Mouse (Mus musculus) cerebellum, postnatal 10 days (tissue): ENCODE data around the gene F2.

ENCODE experiments used
- DNase-seq, 2 experiments: peaks; one replicate each; pipeline ENCODE4 v3.0.0; 2021; ENCODE audit warnings: mixed read lengths in 2 of 2

Gene F2

DNA sequence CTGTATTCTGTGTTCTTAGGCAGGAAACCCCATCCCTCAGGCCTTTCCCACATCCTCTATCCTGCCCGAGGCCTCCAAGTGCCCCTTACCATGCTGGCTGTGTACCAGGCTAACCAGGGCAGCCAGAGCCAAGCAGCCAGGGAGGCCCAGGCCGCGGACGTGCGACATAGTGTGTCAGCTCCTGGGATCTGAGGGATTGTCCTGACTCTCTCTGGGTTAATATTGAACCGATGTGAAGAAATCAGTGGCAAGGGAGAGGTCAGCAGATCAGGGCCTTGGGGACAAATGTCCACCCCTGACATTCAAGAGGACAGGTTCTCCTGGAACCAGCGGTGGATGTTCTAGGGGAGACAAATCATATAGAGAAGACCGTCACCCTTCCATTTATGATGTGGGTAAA, at the start of gene F2:
TSS of gene F2 (minus strand) at position 186 of the 400 bp plus-strand sequence.
- DNase-seq = no peak

DNA sequence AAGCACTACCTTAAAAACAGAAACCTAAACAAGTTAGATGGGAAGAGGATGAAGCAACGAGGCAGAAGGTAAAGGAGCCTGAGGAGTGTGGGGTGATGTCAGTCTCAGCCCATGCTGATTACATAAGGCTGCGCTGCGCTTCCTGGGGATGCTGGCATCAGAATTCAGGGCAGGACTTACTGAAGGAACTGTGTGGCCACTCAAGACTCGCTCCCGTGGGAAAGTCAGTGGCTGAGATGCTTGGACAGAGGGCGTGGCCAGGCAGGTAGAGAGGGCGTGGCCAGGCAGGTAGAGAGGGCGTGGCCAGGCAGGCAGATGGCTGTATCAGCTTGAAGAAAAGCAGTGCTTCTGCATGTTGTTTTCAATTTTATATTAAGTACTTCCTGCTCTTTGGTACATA, 47.7 kb upstream of the F2 start:
- no peak for DNase-seq

DNA sequence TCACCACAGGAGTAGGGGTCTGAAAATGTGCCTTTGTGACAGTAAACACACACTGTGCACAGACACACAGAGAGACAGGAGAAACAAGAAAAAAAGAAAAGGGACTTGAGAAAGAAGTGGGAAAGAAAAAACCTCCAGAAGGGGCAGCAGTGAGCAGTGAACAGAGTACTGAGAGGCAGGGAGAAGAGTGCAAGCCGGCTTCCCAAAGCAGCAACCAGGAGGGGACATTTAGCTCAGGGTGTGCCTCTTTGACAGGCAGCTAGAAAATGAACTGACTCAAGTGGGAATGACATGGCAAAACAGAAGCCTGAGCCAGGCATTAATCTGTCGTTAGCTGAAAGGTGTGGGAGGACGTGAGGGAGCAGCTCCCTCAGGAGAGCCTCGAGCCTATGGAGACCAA, 46.6 kb upstream of the F2 start:
- peak; percentile 69 to 79 for DNase-seq

DNA sequence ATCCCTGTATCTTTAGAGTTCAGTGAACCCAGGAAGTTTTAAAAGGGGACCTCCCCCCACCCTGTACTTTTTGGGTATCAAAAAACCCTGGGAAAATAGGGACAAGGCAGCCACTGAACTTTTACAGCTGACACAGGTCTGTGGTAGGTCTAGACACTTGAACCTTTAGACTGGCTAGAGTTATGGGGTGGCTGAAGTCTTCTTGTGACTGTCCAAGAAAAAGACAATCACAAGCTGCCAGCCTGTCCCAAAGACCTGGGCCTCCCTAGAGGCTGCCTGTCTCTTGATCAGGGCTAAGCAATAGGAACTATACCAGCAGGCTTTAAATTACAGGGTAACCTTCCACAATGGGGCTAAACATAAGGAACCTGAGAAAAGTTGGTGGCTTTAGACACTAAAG, 40.7 kb upstream of the F2 start:
- no peak for DNase-seq

DNA sequence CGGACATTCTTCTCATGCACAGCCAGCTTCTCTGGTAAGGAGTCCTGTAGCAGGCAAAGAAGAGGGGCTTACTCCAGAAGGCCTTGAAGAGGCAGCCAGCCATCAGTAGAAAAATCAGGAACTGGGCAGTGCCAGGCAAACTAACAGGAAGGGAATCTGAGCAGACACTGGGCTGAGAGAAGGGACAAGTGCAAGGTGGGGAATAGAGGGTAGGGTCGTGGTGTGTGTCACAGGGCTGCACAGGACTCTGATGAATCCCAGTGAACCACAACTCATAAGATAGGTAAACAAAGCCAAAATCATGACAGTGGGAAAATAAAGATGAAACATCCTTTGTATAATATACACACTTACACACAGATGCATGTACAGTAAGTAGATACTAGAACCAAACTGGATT, 40.2 kb upstream of the F2 start:
- no peak for DNase-seq

DNA sequence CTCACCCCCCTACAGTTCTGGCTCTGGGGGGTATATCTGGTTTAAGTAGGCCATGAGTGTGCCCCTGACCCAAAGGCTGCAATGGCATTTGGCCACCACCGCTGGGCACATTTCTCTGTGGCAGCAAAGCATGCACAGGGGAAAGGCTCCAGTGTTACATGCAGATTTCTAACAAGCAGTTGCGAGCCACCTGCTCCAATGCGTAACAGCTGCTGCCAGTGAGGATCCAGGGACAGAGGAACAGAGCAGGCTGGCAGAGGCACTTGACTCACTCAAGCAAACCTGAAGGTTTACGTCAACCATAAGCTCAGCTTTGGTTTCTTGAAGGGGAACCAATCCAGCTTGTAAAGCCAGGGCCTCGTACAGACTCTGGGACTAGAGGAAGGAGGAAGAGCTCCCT, 38.7 kb upstream of the F2 start:
- DNase-seq = peak in 1 of 2 experiments; percentile 21

DNA sequence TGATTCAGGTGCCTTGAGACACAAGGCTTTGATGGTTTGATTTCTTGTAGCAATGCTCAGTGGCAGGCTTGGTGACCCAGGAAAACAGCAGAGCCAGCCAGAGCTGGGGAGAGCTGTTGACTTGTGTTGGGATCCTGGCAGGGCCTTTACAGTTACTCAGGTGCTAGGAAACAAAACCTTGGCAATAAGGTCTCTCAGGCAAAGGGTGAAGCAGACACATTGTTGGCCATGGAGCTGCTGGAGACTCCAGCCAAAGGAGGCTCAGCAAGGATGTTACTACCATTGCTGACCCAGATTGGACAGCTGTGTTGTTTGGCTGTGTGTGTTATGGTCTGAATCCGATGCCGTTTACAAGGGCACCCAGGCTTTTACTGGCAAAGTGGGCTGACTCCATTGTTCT, 37.4 kb upstream of the F2 start:
- no peak for DNase-seq

DNA sequence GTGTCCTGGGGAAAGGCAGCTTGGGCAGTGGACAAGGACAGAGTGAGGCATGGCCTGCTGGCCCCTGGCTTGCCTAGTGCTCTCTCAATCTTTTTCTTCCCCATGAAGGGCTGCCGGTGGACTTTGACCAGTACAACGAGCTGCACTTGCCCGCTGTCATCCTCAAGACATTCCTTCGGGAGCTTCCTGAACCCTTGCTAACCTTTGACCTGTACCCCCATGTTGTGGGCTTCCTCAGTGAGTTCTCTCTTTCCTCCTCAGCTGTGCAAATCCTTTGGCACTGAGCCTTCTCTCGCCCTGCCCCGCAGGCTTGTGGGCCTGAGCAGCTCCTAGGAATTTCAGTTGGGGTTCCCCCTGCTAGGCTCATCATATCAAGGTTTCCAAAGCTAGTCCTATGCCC, 33.8 kb upstream of the F2 start:
- no peak for DNase-seq

DNA sequence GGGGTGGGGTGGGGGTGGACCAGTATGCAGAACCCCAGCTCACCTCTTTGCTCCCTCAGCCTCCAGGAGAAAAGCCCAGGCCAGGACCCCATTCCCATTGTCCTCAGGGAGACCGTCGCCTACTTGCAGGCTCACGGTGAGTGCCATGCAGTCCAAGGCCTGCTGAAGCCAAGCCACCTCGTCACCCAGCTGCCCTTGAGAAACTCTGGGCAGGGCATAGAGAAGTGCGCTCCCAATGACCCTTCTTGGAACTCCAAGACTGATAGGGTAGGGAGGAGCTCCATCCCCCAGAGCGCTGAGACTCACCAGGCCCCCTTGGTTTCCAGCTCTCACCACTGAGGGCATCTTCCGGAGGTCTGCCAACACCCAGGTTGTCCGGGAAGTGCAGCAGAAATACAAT, 33.1 kb upstream of the F2 start:
- DNase-seq = no peak

DNA sequence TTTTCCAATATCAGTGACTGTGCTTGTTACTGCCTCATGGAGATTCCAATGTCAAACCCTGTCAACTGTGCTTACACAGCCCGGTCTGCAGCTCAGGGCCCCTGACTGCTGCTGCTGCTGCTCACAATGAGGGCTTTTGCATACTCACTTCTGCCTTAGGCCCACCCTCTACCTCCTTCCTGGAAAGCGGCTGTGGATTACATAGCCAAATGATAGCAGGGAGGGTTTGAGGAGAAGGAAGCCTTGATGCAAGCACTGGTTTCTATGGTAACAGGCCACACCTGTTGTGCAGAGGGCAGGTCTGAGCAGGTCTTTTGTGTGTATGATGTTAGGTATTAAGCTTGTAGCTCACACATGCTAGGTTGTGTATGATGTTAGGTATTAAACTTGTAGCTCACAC, 31.5 kb upstream of the F2 start:
- DNase-seq = no peak

DNA sequence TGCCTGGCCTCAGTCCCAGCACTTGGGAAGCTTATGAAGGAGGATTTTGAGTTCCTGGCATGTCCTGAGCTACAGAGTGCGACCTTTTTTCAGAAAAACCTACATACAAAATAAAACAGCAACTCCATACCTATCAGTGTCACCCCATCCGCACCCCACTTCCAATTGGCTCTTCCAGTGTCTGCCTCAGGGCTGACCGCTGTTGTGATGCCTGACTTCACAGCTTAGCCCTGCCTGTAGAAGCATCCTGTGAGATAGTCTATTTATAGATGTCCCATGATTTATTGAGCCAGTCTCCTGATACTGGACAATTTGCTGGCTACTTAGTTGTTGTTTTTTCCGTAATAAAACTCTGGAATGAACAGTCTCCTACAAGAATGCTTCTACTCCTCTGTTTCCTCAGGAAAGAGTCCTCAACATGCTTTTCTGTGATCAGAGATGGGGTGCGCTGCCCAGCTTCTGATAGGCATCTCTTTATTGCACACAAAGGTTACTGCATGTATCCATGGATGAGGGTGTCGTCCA, 30.2 kb upstream of the F2 start:
- DNase-seq = no peak

DNA sequence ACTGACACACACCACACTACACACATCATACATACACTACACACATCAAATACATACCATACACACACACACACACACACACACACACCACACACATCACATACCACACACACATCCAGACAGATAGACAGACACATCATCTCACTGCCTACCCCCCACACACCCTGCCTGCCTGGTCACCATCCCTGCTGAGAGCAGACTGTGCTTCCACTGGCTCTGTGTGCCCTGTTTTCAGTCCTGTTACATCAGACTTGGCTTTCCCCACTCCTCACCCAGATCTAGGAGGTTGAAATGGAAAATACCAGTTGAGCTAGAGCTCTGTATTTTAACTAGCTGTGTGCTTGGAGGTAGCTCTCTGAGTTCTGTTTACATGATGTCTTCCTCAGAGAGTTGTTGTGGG, 28.6 kb upstream of the F2 start:
- DNase-seq = no peak

DNA sequence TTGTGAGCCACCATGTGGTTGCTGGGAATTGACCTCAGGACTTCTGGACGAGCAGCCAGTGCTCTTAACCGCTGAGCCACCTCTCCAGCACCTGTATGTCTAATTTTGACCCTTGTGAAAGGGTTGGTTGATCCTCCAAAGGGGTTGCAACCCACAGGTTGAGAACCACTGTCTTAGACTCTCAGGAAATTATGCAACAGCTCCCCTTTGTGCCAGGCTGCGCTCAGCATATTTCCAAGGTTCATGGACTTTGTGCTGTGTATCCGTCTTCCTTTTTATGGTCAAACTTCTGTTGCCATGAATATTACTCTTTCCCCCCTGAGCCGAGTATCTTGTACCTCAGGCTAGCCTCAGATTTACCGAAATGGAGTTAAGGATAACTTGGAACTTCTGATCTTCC, 24.8 kb upstream of the F2 start:
- DNase-seq = no peak

DNA sequence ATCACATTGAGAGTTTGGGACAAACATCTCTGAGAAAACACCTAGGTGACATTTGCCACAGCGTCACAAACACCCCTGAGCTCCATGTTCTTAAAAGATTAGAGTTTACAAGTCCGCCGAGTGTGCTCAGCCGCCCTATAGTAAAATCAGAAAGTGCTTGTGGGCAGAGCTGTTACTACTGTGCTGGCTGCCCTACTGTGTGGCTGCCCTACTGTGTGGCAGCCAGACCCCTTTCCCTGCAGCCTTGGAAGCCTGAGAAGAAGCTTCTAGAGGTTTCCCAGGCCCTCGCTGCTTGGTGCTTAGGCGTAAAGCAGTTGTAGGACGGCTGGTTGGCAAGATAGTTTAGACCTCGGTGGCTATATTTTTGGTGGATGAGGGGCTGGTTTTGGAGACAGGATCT, 23.4 kb upstream of the F2 start:
- DNase-seq = no peak

DNA sequence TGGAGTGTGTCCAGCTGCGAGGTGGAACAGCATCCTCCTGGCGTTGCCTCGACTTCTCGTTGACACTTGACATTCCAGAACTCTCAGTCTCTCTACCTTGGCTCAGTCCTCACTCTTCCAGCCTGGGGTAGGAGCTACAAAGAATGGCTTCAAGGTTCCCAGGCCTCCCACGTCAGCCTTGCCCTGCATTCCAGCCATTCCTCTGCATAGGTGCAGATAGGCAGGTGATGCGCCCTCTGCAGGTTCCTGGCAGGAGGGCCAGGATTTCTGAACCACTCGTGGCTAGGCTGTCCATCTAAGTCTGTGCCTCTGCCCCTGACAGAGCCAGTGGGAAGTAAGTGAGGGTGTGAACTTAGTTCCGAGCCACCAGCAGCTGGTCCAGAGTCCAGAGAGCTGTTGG, 20.6 kb upstream of the F2 start:
- DNase-seq = no peak

DNA sequence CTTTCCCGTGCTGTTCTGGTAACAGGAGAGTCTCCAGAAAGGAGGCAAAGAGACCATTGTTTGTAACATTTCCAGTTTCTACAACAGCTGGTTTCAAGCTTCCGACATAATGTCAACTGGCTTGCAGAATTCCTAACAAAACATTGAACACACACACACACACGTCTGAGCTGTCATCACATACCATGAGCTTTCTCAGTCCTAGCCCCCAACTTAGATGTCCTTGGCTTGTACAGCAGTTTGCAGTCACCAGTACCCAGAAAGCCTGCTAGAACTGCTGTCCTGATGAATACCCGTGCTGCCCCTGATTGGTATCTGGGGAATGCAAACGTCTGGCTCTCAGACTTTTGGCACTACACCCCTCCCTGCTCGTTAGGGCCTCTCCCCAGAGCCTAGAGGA, 19.6 kb upstream of the F2 start:
- DNase-seq = no peak

DNA sequence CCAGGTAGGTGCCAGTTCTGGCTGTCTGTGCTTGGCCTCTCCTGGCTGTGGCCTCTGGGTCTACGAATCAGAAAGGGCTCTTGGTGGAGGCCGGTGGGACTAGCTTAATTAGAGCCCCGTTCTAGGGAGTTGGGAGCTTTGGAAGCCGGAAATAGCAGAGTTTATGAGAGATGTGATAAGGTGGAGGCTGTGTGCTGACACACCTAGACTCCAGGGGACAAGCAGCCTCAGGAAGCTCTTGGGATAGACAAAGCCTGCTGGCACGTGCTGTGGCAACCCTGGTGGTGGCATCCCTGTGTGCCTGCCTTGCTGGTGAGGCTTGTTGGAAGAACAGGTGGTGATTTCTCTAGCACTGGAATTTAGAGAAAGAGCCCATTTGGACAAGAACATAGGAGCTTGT, 19.2 kb upstream of the F2 start:
- DNase-seq = no peak

DNA sequence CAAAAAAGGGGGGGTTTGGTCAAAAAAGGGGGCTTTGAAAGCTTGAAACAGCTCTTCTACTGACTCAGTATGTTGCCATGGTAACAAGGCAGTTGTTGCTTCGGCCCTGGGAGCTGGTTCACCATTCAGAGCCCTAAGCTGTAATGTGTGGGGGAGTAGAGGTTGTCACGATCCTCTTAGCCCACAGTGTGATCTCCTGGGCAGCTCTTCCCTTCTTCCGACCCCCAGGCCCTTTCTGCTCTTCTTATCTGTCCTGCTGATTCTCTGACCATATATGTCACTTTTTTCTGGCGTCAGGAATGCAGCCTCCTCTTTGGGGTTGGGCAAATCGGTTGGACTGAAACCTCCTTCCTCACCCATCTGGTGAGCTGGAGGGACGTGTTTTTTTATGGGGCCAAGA, 16.6 kb upstream of the F2 start:
- no peak for DNase-seq

DNA sequence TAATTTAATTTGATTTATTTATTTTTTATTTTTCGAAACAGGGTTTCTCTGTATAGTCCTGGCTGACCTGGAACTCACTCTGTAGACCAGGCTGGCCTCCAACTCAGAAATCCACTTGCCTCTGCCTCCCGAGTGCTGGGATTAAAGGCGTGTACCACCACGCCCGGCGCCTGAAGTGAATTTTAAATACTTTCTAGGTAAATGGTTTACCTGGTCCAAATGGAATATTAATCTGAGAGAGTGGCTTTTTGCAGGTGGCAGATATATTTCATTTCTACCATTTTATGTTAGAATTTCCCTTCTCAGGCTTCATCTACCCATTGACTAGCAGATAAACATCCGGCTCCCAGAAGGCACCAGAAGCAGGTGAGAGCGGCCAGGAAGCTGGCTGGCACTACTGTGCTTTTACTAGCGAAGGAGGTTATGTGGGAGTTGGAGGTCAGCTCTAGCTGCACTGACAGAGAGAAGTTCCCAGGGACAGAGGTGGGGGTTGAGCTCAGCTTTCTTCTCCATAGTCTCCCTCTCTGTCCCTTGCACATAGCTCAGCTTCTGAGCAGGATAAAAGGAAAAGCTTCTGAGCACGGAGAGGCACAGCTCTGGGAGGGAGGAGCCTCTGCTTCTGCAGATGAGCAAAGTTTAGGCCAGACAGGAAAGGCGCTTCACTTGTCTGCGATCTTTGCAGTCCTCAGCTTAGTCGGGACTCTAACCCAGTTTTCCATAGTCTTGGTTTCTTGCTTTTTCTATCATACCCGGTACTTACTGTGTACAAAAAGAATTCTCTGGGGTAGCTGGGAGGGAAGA, 15.4 kb upstream of the F2 start:
- no peak for DNase-seq

DNA sequence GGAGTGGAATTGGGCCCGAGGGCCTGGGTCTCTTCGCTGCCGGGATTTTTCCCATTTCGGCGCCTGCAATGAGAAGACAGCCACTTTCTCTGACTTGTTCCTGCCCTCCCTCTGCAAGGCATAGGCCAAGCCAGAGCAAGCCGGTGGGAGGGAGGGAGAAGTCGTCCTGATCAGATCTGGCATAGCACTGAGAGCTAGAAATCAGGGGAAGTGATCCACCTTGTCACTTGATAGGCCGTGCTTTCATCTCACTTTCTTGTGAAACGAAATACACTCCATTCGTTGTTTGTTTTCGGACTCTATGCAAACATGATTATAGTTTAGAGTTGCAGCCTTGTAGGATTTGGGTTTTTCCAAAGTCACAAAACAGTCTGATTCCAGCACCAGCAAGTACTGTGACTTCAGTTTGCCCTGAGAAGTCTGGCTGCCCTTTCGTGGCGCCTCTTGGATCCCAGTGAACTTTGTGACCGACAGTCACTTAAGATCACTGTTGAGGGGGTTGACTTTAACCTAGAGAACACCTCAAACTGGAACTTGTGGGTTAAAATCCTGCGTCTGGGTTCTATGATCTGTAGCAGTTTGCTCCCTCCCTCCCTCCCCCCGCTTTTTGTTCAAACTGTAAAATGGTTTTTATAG, 14.3 kb upstream of the F2 start:
- no peak for DNase-seq

DNA sequence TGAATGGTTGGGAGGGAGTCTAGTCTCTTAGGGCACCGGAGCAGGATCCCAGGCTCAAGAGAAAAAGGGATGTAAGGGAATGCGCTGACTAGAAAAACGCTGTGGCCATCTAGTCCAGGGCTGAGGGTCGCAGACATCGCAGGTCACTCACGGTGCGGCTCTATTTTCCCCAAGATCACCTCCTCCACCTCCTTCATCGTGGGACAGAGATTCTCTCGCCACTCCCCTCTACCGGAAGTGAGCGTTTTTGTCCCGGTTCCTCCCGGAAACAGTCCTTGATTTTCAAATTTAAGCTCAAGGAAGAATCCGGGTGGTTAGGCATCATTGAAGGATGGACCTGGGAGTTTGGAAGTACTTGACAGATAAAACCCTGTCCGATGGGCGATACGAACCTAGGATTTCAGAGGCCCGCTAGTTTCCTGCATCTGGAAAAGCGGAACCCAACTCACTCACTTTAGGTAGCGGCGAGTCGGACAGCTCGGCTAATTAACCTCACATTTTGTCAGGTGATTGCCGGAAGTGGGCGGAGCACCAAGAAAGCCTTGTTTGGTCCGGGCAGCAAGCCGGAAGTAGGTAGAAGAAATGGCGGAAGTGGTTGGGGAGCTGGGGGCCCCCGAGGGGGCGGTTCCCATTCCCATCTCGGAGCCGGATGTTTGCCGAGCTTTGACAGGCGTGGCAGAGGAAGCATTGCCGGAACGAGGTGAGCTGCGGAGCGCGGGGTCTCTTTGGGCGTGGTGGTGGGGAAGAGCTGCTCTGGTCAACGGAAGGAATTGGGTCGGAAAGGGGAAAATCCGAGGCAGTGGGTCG, 13.5 kb upstream of the F2 start, which contains the start of the genes Zfp408 and Arhgap1:
TSS of gene Zfp408 (minus strand) at position 239 of the 807 bp plus-strand sequence.
TSS of gene Arhgap1 (plus strand) at position 308 of the 807 bp plus-strand sequence.
- DNase-seq = peak; percentile 99

DNA sequence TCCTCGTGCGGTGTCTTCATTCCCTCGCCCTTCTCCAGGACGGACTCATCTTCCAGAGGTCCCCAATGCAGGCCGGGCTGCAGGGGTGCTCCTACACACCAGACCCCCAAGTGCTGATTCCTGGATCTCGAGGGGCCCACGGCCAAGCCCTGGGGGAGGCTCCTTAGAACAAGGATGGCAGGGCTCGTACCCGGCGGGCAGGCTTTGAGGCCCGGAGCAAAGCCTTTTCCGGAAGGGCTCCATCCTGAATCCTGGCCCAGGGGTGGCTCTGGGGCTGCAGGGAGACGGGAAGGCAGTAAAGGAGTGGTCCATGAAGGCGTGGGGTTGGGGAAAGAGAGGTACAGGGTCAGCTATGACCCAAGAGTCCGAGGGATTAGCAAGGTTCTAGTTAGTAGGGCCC, 12.9 kb upstream of the F2 start:
- peak; percentile 29 to 37 for DNase-seq

DNA sequence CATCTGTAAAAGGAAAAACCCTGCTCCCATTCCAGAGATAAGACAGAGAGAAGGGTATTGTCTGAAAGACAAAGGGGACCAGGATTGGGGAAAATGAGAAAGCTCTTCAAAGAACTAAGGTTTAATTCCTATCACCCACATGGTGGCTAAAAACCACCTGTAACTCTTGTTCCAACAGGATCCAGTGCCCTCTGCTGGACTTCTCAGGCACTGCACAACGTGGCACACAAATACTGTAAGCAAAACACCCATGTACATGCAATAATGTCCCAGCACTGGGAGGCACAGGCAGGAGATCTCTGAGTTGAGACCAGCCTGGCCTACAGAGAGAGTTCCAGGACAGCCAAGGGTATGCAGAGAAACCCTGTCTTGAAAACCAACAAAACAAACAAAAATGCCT, 10.5 kb upstream of the F2 start:
- peak; percentile 84 to 89 for DNase-seq

DNA sequence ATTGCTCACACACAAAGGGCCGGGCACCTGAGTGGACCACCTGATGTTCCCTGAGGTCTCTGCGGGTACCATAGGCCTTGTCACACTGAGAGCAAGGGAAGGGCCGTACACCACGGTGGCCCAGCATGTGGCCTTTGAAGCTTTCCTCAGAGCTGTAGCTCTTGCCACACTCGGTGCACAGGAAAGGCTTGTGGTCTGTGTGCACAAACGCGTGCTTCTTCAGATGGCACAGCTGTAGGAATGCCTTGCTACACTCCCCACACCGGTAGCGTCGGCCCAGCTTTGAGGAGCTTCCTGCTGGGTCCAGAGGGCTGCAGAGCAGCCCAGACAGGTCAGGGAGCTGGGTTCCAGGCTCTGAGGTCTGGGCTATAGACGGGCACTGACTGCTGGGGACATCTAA, 9.6 kb upstream of the F2 start:
- DNase-seq = no peak
